Mouse (Mus musculus) liver, embryonic 14.5 days (tissue): ENCODE measurements around the gene Plppr1.

Experiments
- CTCF ChIP-seq: IDR thresholded peaks from 2 replicates; pipeline ENCODE4 v1.5.1; 2016; ENCODE audit warnings: antibody characterized with exemption, low read depth, control low read depth
- EP300 ChIP-seq: IDR thresholded peaks from 2 replicates; pipeline ENCODE4 v1.6.1; 2016; ENCODE audit warnings: antibody characterized with exemption, low read depth

GRCm38 (mm10) chr4:49197125-49197747, 138.2 kb downstream of the Plppr1 start:
- TF ChIP-seq EP300 (no peak), CTCF (no peak)
